Mouse (Mus musculus) urinary bladder, postnatal 36 days (tissue): ENCODE data around the gene Rpl22.

ENCODE experiments used
- DNase-seq, 2 experiments: peaks; one replicate each; pipeline ENCODE4 v3.0.0; 2022; ENCODE audit warnings: low spot score in 2 of 2, mixed read lengths in 1 of 2

The Rpl22 gene

DNA sequence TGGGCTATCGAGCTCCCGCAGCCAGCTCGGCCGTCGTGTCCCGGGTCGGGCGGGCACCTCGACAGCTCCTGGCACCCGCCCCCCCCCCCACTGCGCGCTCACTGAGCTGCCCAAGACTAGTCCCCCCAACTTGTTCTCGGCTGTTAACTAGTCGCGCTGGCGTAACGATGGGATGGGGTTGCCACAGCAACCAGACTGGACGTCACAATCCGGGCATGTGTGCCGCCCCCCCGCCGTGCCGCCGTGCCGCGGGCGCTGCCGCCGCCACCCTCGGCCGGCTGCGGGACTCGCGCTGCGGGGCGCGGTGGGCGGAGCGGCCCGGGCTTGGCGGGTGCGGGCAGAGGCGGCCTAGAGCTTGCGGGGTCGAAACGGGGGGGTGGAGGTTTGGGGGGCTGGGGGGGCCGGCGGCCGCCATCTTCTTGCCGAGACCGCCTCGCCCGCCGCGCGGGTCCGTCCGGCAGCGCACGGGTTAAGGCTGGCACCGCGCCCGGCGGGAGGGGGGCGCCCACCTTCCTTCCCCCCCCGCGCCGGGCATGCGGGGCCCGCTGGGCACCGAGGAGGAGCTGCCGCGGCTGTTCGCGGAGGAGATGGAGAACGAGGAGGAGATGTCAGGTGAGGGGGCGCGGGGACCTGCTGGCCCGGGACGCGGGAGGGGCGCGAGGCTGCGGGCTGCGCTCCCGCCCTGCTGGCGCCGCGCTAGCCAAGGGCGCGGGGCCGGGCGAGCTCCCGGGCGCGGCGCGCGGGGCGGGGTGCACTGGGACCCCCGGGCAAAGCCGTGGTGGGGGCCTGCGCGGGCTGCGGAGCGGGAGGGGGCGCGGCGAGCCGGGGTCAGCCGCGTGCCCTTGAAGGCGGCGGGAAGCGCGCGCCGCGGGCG is 13.1 kb downstream of the Rpl22 start, which contains the start of gene Chd5:
Gene Chd5 (plus strand): TSS at position 233 of the 874 bp plus-strand sequence.
- DNase-seq = no peak

DNA sequence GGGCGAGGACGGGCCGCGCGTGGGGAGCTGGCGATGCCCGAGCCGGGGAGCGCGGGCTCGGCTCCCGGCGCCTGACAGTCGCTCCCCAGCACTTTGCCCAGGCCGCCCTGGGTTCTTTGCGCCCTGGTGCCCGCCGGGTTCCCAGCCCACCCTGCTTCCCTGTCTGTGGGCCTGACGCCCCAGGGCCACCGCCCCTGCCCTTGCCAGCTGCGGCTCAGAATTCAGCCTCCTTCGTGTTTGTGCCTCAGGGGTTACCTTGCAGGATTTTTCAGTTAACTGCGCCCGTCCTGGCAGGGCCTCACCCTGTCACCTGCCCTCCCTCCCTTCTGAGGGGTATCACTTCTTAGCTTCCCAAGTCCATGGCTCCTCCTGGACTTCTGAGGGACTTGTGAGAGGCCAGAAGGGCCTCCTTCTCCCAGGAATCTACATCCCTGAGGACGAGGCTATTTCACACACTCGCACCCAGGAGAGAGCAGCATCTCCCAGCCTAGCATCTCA is 13.8 kb downstream of the Rpl22 start:
- no peak for DNase-seq

DNA sequence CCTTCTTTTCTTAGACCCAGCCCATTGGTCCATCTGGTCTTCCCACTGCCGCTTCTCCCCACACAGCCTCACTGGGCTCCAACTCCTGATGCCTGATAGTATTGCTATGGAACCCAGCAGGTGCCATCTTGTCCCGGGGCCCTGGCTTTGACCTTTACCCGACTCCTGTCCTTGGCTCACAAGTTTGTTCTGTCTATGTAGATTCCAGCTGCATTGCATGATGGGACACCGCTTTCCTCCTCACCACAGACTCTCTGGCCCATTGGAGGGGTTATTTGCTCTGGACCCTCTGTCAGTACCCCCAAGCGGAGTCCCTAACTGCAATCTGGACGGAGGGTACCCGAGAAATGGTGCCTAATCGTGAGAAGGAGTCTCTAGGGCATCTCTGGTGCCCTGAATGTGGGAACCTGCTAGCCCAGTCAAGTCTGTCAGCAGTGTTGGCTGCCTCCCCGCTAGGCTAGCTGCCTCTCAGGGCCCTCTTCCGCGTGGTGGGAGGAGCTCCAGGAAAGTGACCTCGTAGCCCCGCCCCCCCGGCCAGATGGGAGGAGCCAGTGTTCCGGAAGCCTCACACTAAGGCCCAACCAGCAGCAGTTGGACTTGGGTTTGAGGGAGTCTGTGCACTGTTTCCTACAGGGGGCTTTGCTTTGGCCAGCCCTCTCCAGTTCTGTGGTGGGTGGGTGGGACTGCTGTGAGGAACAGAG is 15.2 kb downstream of the Rpl22 start:
- no peak for DNase-seq

DNA sequence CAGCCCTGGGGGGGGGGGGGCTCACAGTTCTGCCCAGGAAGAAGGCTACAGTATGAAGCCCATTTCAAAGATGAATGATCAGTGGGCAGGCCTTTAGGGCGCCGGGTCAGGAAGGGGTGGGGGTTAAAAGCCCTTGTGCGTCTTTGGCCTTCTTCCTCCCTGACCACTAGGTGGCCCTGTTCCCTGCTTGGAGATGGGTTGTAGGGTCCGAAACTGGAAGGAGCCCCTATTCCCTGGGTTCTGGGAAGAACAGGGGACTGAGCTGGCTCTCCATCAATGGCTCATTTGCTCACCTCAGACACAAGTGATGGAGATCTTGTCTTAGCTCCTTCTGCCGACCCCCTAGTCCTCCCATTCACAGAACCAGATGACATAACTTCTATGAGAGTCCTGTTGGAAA is 17.8 kb downstream of the Rpl22 start:
- no peak for DNase-seq

DNA sequence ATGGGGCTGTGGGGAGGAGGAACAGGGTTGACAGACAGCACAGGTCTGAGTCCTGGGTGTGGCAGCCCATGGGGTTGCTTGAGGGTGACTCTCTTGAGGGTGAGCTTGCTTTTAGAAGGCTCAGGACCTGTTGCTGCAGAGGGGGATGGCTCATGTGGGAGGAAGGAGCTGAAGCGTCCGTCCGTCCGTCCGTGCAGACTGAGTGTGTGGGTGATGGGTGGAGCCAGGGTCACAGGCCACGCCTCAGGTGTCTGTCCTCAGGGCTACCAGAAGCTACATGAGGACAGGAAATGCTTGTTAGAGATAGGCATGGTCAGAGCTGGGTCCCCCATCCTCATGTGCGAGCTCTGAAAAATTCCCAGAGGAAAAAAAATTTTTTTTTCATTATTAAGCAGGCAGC is 19.1 kb downstream of the Rpl22 start:
- no peak for DNase-seq

DNA sequence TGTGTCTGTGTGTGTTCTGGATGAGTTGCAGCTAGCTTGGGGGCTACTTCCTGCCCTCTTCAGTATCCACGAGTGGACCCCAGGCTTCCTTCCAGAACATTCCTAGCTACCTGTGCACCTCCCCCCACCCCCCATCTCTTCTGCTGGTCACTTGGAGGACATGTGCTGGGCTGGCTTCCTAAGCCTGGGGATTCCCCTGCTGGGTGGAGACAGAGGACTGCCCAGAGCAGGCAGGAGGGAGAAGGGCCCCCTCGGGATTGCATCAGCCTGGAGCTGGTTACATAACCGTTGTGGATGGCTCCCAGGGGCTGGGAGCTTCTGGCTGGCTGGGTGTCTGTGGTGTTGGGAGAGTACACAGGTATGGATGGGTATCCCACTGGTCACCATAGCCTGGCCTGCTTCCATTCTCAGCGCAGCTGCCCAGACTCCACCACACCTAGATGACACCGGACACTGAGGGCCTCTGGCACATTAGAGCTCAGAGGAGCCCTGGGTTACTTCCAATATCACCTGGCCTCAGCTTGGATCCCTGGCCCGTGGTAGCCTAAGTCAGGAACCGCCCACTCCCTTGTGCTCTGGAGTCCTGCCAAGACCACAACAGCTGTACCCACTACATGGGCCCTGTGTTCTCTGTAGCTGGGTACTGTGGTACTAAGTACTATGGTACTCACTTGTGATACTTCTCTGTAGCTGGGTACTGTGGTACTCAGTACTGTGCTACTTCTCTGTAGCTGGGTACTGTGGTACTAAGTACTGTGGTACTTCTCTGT is 19.8 kb downstream of the Rpl22 start:
- DNase-seq = peak; percentile 50 to 63

DNA sequence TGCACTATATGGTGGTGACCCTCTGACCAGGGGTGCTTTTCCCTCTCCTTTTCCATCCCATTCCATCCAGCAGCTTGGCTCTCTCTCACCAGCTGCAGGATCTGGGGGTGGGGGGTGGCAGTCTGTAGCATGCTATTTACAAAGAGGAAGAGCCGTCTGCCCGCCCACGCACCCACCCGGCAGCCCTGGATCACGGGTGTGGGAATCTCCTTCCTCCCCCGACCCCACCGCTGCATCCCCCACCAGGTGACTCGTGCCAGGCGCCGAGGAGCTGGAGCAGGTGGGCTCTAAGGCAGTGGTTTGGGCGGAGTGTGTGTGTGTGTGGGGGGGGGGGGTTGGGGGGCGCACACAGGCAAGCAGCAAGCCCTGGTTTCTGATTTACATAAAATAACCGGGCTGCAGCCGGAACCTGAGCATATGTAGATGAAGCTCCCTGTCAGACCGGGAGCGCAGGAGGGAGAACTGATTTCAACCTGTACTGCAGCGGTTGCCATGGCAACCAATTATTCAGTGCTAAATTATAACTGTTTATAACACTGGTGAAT is 24.4 kb downstream of the Rpl22 start:
- no peak for DNase-seq

DNA sequence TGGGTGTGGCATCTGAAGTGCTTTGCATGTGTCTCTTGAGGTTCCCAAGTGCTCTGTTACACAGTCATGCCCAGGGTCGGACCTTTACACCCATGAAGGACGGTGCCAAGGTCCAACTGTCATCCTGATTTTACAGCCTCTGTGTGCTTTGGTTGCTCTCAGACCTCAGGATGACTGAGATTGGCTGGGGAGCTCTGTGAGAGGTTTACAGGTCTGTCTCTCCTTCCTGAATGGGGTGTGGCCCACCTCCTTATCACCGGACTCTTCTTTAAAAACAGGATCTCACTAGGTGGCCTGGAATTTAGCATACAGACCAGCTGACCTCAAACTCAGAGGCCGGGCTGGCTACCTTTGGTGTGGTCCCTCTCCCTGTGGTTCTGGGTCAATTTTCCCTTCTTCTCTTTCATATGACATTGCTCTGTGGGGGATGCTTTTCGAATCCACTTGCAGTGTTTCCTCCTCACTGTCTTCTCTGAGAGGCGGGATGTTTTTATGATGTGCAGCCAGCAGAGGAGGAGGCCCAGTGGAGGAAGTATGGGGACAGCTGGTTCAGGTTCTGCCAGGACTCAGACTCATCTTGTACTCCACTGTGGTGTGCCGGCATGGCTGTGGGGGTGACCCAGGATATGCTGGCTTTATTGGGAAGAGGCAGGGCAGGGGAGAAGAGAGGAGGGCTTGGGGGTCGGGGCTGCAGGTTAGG is 25.3 kb downstream of the Rpl22 start:
- DNase-seq = no peak

DNA sequence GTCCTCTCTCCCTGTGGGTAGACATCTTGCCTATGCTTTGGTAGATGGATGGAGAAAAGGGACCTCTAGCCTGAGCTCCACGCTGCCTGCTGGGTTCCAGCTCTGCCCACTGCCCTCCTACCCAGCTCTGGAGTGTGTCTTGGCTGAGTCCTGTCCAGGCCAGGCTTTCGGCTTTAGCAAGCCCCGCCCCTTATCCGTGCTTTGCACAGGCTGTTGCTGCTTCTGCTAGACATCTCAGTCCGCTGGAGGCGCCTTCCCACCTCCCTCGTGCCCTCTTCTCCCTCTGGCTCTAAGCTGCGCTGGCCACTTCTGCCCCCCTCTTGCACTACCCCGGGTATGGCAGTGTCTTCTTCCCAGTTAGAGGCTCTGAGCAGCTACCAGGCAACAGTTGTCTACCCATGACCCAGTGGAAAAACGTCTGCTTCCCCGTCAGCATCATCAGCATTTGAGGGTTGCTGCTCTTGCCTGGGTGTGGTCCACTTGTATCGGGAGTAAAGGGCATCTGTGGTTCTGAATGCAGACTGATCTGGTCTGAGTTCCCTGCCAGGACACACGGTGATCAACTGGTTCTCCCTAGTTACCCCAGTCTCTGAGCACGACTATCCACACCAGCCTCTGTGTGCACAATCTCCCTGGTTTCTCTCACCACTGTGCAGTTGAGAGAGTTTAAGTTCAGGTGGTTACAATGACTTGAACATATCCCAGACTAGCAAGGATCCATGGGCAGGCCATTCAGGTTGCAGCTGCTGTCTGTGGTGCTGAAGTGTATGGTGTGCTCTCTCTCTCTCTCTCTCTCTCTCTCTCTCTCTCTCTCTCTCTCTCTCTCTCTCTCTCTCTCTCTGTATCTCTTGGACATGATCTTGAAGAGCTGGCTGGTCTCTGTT is 26.1 kb downstream of the Rpl22 start:
- DNase-seq = no peak

DNA sequence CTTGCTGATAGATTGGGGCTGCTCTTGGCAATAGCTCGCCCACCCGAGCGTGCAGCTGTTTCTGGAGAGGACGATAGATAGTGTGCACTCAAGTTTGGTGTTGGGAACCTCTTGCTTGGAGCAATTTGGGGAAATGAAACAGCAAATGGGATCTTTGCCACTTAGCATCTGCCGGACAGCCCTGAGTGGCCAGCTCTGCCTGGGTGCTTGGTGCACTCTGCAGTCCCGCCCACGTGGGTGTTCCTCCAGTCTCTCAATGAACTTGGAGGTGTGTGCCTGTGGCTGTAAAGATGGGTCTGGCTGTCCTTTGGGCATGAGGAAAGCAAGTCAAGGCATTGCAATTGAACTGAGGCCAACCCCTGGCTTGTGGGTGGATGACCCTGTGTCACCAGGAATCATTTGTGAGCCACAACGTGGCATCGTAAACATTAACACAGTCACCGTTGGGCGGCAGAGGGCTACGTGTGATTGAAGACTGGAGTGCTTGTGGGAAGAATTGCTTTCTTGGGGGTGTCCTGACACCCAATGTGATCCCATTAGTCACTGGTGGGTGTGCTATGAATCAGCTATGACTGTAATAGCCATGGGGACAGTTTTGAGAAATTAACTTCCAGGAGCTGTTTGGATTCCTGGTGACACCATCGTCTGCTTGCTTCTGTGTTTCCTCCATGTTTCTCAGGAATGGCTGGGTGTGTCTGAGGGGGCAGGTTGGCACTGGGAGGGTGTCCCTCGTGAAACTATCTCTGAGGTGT is 28.5 kb downstream of the Rpl22 start:
- DNase-seq = no peak

DNA sequence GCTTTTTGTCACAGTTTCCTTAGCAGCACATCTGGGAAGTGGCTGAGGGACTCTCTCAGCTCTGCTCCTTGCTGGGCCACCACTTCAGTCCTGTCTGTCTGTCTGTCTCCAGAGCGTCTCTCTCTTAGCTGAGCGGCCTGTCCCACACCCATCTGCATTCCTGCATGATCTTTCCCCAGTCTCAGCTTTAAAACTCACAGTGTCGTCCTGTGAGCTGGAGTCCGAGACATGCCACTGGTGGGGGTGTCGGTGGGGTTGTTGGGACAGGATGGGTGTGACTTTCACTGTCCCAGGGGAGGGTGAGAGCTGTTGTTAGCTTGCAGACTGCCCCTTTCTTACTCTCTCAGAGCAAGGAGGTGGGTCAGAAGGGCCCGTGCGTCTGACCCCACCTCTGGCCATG is 30.1 kb downstream of the Rpl22 start:
- no peak for DNase-seq

DNA sequence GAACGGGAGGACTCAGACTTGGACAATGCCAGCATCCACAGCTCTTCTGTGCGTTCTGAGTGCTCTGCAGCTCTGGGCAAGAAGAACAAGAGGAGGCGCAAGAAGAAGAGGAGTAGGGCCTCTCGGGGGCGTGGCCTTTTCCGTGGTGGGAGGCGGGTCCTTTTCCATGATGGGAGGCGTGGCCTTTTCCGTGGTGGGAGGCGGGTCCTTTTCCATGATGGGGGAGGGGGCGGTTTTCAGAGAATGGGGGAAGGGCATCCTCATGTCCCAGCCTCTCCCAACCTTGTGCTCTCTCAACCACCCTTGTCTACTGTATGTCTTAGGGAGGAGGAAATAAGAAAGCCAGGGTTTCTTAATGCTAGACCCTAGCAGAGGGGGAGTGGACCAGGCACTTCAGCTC is 34.2 kb downstream of the Rpl22 start:
- no peak for DNase-seq

DNA sequence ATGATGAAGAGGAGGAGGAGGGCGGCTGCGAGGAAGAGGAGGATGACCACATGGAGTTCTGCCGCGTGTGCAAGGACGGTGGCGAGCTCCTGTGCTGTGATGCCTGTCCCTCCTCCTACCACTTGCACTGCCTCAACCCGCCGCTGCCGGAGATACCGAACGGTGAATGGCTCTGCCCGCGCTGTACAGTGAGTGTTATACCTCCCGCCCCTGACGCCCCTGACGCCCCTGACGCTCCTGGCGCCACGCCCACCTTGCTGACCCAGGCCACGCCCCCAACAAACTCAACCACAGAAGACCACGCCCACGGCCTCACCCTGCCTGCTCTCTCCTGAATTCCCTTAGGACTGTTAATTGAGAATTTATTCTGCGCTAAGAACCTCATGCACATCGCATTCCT is 35.3 kb downstream of the Rpl22 start:
- DNase-seq = no peak

DNA sequence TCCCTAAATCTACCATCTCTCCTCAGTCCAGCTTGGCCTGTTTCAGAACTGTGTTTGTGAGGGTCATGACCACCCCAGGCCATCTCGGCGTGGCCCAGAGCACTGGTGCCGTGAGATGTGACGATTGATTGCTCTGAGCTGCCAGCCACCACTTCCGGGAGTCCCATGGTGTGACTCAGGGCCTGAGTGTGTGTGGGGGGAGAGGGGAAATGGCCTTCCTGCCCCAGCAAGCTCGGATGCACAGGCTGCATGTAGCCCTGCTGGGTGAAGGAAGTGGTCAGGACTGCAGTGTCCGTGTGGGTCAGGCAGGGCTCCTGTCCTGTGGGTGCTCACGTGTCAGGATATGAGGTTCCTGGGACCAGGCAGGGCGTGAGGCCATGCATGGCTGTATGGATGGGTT is 36.6 kb downstream of the Rpl22 start:
- no peak for DNase-seq

DNA sequence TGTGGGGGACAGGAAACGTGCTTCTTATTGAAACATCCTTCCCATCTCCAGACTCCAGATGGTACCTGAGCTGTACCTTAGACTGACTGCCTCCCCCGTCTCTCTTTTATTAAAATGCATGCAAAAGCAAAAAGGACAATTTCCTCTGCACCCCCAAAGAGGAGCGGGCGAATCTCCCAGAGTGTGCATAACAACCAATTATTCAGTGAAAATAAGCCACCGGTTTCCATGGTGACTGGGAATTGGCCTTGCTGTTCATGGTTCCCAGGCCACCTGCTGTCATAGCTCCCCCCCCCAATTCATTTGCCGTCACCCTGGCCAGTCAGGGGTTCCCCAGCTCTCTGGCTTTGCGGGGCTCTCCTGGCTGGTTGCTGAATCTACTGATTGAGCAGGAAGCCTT is 39.7 kb downstream of the Rpl22 start:
- no peak for DNase-seq

DNA sequence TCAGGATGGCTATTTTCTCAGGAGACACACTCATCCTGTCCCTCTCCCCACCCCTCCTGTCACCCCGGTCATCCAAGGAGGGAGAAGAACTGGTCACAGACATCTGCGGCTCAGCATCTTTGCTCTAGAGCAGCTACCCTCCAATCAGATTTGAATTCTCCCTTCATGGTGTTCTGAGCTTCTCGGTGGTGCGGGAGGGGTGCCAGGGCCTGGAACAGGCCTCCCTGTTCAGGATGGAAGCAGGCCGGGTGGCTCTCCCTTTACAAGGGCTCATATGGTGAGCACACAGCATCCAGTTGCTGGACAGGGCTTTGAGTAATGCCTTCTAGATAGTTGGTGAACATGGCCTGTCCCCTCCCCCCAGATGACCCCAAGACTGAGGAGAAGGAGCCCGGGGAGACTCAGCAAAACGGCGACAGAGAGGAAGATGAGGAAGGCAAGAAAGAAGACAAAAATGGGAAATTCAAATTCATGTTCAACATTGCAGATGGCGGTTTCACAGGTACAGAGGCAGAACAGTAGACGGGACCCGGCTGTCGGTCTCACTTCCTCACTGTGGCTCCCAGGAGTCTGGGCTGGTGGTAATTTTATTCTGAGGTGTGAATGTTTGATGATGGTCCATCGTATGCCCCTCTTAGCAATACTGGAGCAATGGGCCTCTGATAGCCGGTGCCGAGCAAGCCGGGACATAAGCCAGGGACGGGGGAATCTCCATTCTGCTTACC is 57.1 kb downstream of the Rpl22 start:
- DNase-seq = no peak
